ENCODE assay signal across 9 mouse cellular contexts in genomic region chrX:96878721-96879120, GRCm38 (mm10).
A peak's percentile ranks its signal among the peaks of the same experiment; 100 is the strongest.
DNase-seq lines count a peak whose midpoint lies in the region; ATAC-seq and TF ChIP-seq lines count a peak whose summit lies in the region.
"Had no signal": no experiment of that assay in that cellular context is flagged by ENCODE, and none has a peak within 500 bp of the region (broad histone marks: within the 10 kb centered on the region; RNA-seq: fewer than 3 reads in every experiment).

No protein-coding gene starts in this region.

- no peaks in the 10 kb centered on the region for H3K36me3 ChIP-seq in kidney, postnatal 0 days (ENCODE audit: insufficient read depth, low read length)
- H3K36me3 ChIP-seq: hindbrain, embryonic 15.5 days; stomach, embryonic 15.5 days had no signal

- H3K4me1 ChIP-seq in kidney, postnatal 0 days (replicated peaks; ENCODE audit: insufficient read depth, low read length), result no peaks in the 10 kb centered on the region
- H3K4me1 ChIP-seq: hindbrain, embryonic 15.5 days; stomach, embryonic 15.5 days had no signal

- H3K4me2 ChIP-seq in kidney, postnatal 0 days (ENCODE audit: low read length), result no peak overlapping the region
- H3K4me2 ChIP-seq: hindbrain, embryonic 15.5 days; stomach, embryonic 15.5 days had no signal

- peak; percentile 33 for DNase-seq in kidney, postnatal 0 days (ENCODE audit: low spot score)
- DNase-seq in kidney, adult 11 months, result no peak
- DNase-seq in 3T3-L1 (ENCODE audit: low read depth, low spot score) (peak; percentile 45), 416B (ENCODE audit: low read depth) (peak; percentile 57)
- DNase-seq in forelimb bud, embryonic 11.5 days (ENCODE audit: low read depth, low spot score), result peak; percentile 3
- DNase-seq in yolk sac, embryonic 10.5 days (ENCODE audit: low spot score), result no peak

- H3K27ac ChIP-seq in kidney, postnatal 0 days, result no peak overlapping the region
- H3K27ac ChIP-seq: hindbrain, embryonic 15.5 days; stomach, embryonic 15.5 days had no signal

- ATAC-seq in kidney, postnatal 0 days (replicated peaks; ENCODE audit: low FRiP score, low read depth), result no peak
- no peak for ATAC-seq in megakaryocyte-erythroid progenitor cell, adult 5-6 weeks (replicated peaks; ENCODE audit: low FRiP score, low TSS enrichment, poor library complexity, severe bottlenecking)

- no peak overlapping the region for H3K4me3 ChIP-seq in kidney, postnatal 0 days (replicated peaks; ENCODE audit: low read depth, low read length)
- H3K4me3 ChIP-seq: hindbrain, embryonic 15.5 days; stomach, embryonic 15.5 days had no signal

- no peak overlapping the region for H3K9ac ChIP-seq in kidney, postnatal 0 days (ENCODE audit: low read depth, low read length)
- H3K9ac ChIP-seq: hindbrain, embryonic 15.5 days; stomach, embryonic 15.5 days had no signal

- TF ChIP-seq CTCF in kidney, postnatal 0 days (IDR thresholded peaks at IDR 0.05; ENCODE audit: low read depth), result peak; percentile 67

- H3K9me3 ChIP-seq in kidney, postnatal 0 days (replicated peaks; ENCODE audit: low read length), result no peaks in the 10 kb centered on the region
- H3K9me3 ChIP-seq: hindbrain, embryonic 15.5 days; stomach, embryonic 15.5 days had no signal

- H3K27me3 ChIP-seq in kidney, postnatal 0 days (ENCODE audit: insufficient read depth, low read length), result no peaks in the 10 kb centered on the region
- H3K27me3 ChIP-seq: hindbrain, embryonic 15.5 days; stomach, embryonic 15.5 days had no signal

Comparison
In these comparisons a context has a peak if more than half of its experiments do, and no peak if none do; other contexts are left out.
1. DNase-seq: peak in kidney, postnatal 0 days (single experiment), 3T3-L1 (single experiment), 416B (single experiment) and forelimb bud, embryonic 11.5 days (single experiment); none in kidney, adult 11 months (single experiment) and yolk sac, embryonic 10.5 days (single experiment).